Mouse (Mus musculus) erythroblast, embryonic 14.5 days (primary cell): ENCODE measurements around the gene Opa1. TPM values are rescaled to one million over a fixed set of nuclear protein-coding genes. Genes with fewer than 3 reads are reported as not detected.

Experiments
- H3K27me3 ChIP-seq: 2 replicates; pipeline ENCODE4 v1.6.1; 2012; ENCODE audit warnings: inconsistent platforms; ENCODE audit not compliant: control insufficient read depth
- H3K36me3 ChIP-seq: 2 replicates; pipeline ENCODE4 v1.6.1; 2012; ENCODE audit warnings: mild to moderate bottlenecking, inconsistent platforms; ENCODE audit not compliant: control insufficient read depth
- H3K4me1 ChIP-seq: 2 replicates; pipeline ENCODE4 v1.6.1; 2012; ENCODE audit warnings: inconsistent platforms; ENCODE audit not compliant: control insufficient read depth
- H3K4me3 ChIP-seq: replicated peaks from 2 replicates; pipeline ENCODE3; 2012; ENCODE audit warnings: moderate library complexity, mild to moderate bottlenecking, inconsistent platforms
- H3K9me3 ChIP-seq: 2 replicates; pipeline ENCODE4 v1.6.1; 2012; ENCODE audit warnings: low read length, inconsistent platforms, mixed read lengths; ENCODE audit not compliant: control insufficient read depth
- GATA1 ChIP-seq: IDR thresholded peaks from 2 replicates; pipeline ENCODE4 v1.6.1; 2012; ENCODE audit warnings: low read length, inconsistent platforms, mixed read lengths
- TAL1 ChIP-seq: IDR thresholded peaks from 3 replicates; pipeline ENCODE4 v1.6.1; 2012; ENCODE audit warnings: low read length, inconsistent platforms, mixed read lengths
- polyA plus RNA-seq: library from polyadenylated mRNA; stranded (reverse); fragments of >175 nt; gene quantifications from 2 replicates; pipeline ENCODE4 v1.2.3, GENCODE M21; 2012

Gene Opa1
- polyA plus RNA-seq, 1 experiment, result 0.54 TPM

- Histone ChIP-seq H3K36me3 (no peaks in the 10 kb centered on the region), H3K4me1 (no peaks in the 10 kb centered on the region), H3K4me3 (no peak overlapping the region), H3K27me3 (no peaks in the 10 kb centered on the region), H3K9me3 (no peaks in the 10 kb centered on the region)
- TF ChIP-seq GATA1 (no peak), TAL1 (no peak)
These were observed 84.1 kb downstream of the Opa1 start for GRCm38 (mm10) chr16:29663042-29663758.

GRCm38 (mm10) chr16:29664392-29664791 is 85.3 kb downstream of the Opa1 start:
- H3K27me3 ChIP-seq, result no peaks in the 10 kb centered on the region
- no peak overlapping the region for H3K4me3 ChIP-seq
- no peaks in the 10 kb centered on the region for H3K4me1 ChIP-seq
- no peaks in the 10 kb centered on the region for H3K36me3 ChIP-seq
- H3K9me3 ChIP-seq, result no peaks in the 10 kb centered on the region
- TF ChIP-seq GATA1, result no peak
- TF ChIP-seq TAL1, result no peak

- Histone ChIP-seq H3K4me3 (no peak overlapping the region), H3K27me3 (no peaks in the 10 kb centered on the region), H3K36me3 (no peaks in the 10 kb centered on the region), H3K9me3 (no peaks in the 10 kb centered on the region), H3K4me1 (no peaks in the 10 kb centered on the region)
- TF ChIP-seq TAL1 (no peak), GATA1 (no peak)
These were observed 88.0 kb downstream of the Opa1 start for GRCm38 (mm10) chr16:29666991-29667701.

GRCm38 (mm10) chr16:29667702-29668061 is 88.5 kb downstream of the Opa1 start:
- Histone ChIP-seq H3K27me3 (no peaks in the 10 kb centered on the region), H3K36me3 (no peaks in the 10 kb centered on the region), H3K4me1 (no peaks in the 10 kb centered on the region), H3K4me3 (no peak overlapping the region), H3K9me3 (no peaks in the 10 kb centered on the region)
- TF ChIP-seq GATA1 (no peak), TAL1 (no peak)

- no peaks in the 10 kb centered on the region for H3K4me1 ChIP-seq
- no peaks in the 10 kb centered on the region for H3K27me3 ChIP-seq
- no peak overlapping the region for H3K4me3 ChIP-seq
- no peaks in the 10 kb centered on the region for H3K9me3 ChIP-seq
- H3K36me3 ChIP-seq, result no peaks in the 10 kb centered on the region
- TF ChIP-seq TAL1, result no peak
- no peak for TF ChIP-seq GATA1
These were observed 89.3 kb downstream of the Opa1 start for GRCm38 (mm10) chr16:29668451-29668850.

- Histone ChIP-seq H3K4me1 (no peaks in the 10 kb centered on the region), H3K4me3 (no peak overlapping the region), H3K36me3 (no peaks in the 10 kb centered on the region), H3K27me3 (no peaks in the 10 kb centered on the region), H3K9me3 (no peaks in the 10 kb centered on the region)
- TF ChIP-seq TAL1 (no peak), GATA1 (no peak)
These were observed 91.7 kb downstream of the Opa1 start for GRCm38 (mm10) chr16:29670806-29671205.

- no peak overlapping the region for H3K4me3 ChIP-seq
- no peaks in the 10 kb centered on the region for H3K27me3 ChIP-seq
- TF ChIP-seq TAL1 (no peak), GATA1 (no peak)
- H3K9me3 ChIP-seq, result no peaks in the 10 kb centered on the region
- H3K36me3 ChIP-seq, result no peaks in the 10 kb centered on the region
- H3K4me1 ChIP-seq, result no peaks in the 10 kb centered on the region
These were observed 94.1 kb downstream of the Opa1 start for GRCm38 (mm10) chr16:29673230-29673629.

- Histone ChIP-seq H3K4me3 (no peak overlapping the region), H3K36me3 (no peaks in the 10 kb centered on the region), H3K9me3 (no peaks in the 10 kb centered on the region), H3K4me1 (no peaks in the 10 kb centered on the region), H3K27me3 (no peaks in the 10 kb centered on the region)
- TF ChIP-seq GATA1 (no peak), TAL1 (no peak)
These were observed 100.5 kb downstream of the Opa1 start for GRCm38 (mm10) chr16:29679607-29680006.

GRCm38 (mm10) chr16:29680548-29681175 is 101.5 kb downstream of the Opa1 start:
- Histone ChIP-seq H3K36me3 (no peaks in the 10 kb centered on the region), H3K9me3 (no peaks in the 10 kb centered on the region), H3K4me3 (no peak overlapping the region), H3K27me3 (no peaks in the 10 kb centered on the region), H3K4me1 (no peaks in the 10 kb centered on the region)
- TF ChIP-seq GATA1, result no peak
- no peak for TF ChIP-seq TAL1
